Mouse (Mus musculus): Measurements from ENCODE around the gene Praf2. TPM values are rescaled to one million over a fixed set of nuclear protein-coding genes. Genes with fewer than 3 reads are reported as not detected.
A peak's percentile ranks its signal among the peaks of the same experiment; 100 is the strongest.

The Praf2 gene
- total RNA-seq, 2 experiments from 2014 or later, result 7.0 to 8.0 TPM

GRCm38 (mm10) chrX:7775501-7776205 is 47.4 kb downstream of the Praf2 start:
- intact Hi-C loops (cut with DNase I), result loop anchor here (1.0 to 5.0 kb wide), 2 partner anchors 22 to 43 kb away; no protein-coding TSS in a partner anchor
- DNase-seq, result no peak

GRCm38 (mm10) chrX:7776329-7777082 is 48.3 kb downstream of the Praf2 start:
- DNase-seq, result peak; percentile 41 to 73
- intact Hi-C loops (cut with DNase I), result loop anchor here (1.0 to 5.0 kb wide), 2 partner anchors 23 to 44 kb away; no protein-coding TSS in a partner anchor

GRCm38 (mm10) chrX:7778450-7779244 is 50.4 kb downstream of the Praf2 start:
- intact Hi-C loops (cut with DNase I), result loop anchor here (5.0 kb wide), 1 partner anchor 46 kb away; no protein-coding TSS in a partner anchor
- DNase-seq, result no peak

- intact Hi-C loops (cut with DNase I), result loop anchor here (5.0 kb wide), 1 partner anchor 47 kb away; no protein-coding TSS in a partner anchor
Observed at GRCm38 (mm10) chrX:7779294-7779693, 51.1 kb downstream of the Praf2 start.

More at GRCm38 (mm10) chrX:7779294-7779693, 51.1 kb downstream of the Praf2 start:
- no peak for DNase-seq

Other genes starting within 250 kb of the Praf2 start
- under 1 TPM in 1 of 2 experiments, not detected in 1; 0.05 TPM for gene Foxp3, start 154.8 kb upstream of the Praf2 start, total RNA-seq (2021)
- gene Ppp1r3f, start 154.2 kb upstream of the Praf2 start, total RNA-seq (2021), result 1 to 10 TPM; 2.3 to 2.6 TPM
- gene Ccdc22, start 122.9 kb upstream of the Praf2 start, total RNA-seq (2021), result 10 to 100 TPM; 11.5 to 12.4 TPM
- gene Cacna1f, start 121.4 kb upstream of the Praf2 start, total RNA-seq (2021), result not detected
- gene Syp, start 90.0 kb upstream of the Praf2 start, total RNA-seq (2021), result 1 to 10 TPM; 1.4 to 1.8 TPM
- gene Prickle3, start 71.2 kb upstream of the Praf2 start, total RNA-seq (2021), result 10 to 100 TPM; 19.4 to 21.4 TPM
- 10 to 100 TPM; 43.8 to 58.0 TPM for gene Plp2, start 57.0 kb upstream of the Praf2 start, total RNA-seq (2021)
- gene Magix, start 47.2 kb upstream of the Praf2 start, total RNA-seq (2021), result 10 to 100 TPM; 18.4 to 21.2 TPM
- gene Gpkow, start 31.3 kb upstream of the Praf2 start, total RNA-seq (2021), result 10 to 100 TPM; 21.4 to 21.5 TPM
- 10 to 100 TPM; 28.8 to 38.3 TPM for gene Wdr45, start 14.1 kb upstream of the Praf2 start, total RNA-seq (2021)
- not detected for gene Gm45208, start 6.2 kb upstream of the Praf2 start, total RNA-seq (2021)
- gene Ccdc120, start 22.5 kb downstream of the Praf2 start, total RNA-seq (2021), result 1 to 10 TPM in 1 of 2 experiments, under 1 TPM in 1; 0.74 to 1.2 TPM
- gene Tfe3, start 34.1 kb downstream of the Praf2 start, total RNA-seq (2021), result 10 to 100 TPM; 14.8 to 19.9 TPM
- 10 to 100 TPM; 26.1 to 31.7 TPM for gene Gripap1, start 61.3 kb downstream of the Praf2 start, total RNA-seq (2021)
- gene Kcnd1, start 93.8 kb downstream of the Praf2 start, total RNA-seq (2021), result under 1 TPM; 0.39 to 0.45 TPM
- 10 to 100 TPM; 33.5 to 33.8 TPM for gene Otud5, start 112.9 kb downstream of the Praf2 start, total RNA-seq (2021)
- 1 to 10 TPM; 2.5 to 3.5 TPM for gene Pim2, start 149.8 kb downstream of the Praf2 start, total RNA-seq (2021)
- 10 to 100 TPM; 14.1 to 14.7 TPM for gene Slc35a2, start 155.6 kb downstream of the Praf2 start, total RNA-seq (2021)
- gene Pqbp1, start 170.8 kb downstream of the Praf2 start, total RNA-seq (2021), result 10 to 100 TPM; 22.5 to 26.4 TPM
- gene Timm17b, start 170.9 kb downstream of the Praf2 start, total RNA-seq (2021), result 10 to 100 TPM; 30.8 to 42.9 TPM
- gene Gm10491, start 179.4 kb downstream of the Praf2 start, total RNA-seq (2021), result not detected
- not detected for gene Gm10490, start 181.1 kb downstream of the Praf2 start, total RNA-seq (2021)
- not detected for gene Pcsk1n, start 191.4 kb downstream of the Praf2 start, total RNA-seq (2021)
- gene Eras, start 200.2 kb downstream of the Praf2 start, total RNA-seq (2021), result not detected
- gene Hdac6, start 219.4 kb downstream of the Praf2 start, total RNA-seq (2021), result 10 to 100 TPM; 13.0 to 14.7 TPM
- gene Gata1, start 249.6 kb downstream of the Praf2 start, total RNA-seq (2021), result not detected

Measured in heart, postnatal 14 days (tissue).